Mouse (Mus musculus): ENCODE data around the gene Fam43b.

Fam43b gene

DNA sequence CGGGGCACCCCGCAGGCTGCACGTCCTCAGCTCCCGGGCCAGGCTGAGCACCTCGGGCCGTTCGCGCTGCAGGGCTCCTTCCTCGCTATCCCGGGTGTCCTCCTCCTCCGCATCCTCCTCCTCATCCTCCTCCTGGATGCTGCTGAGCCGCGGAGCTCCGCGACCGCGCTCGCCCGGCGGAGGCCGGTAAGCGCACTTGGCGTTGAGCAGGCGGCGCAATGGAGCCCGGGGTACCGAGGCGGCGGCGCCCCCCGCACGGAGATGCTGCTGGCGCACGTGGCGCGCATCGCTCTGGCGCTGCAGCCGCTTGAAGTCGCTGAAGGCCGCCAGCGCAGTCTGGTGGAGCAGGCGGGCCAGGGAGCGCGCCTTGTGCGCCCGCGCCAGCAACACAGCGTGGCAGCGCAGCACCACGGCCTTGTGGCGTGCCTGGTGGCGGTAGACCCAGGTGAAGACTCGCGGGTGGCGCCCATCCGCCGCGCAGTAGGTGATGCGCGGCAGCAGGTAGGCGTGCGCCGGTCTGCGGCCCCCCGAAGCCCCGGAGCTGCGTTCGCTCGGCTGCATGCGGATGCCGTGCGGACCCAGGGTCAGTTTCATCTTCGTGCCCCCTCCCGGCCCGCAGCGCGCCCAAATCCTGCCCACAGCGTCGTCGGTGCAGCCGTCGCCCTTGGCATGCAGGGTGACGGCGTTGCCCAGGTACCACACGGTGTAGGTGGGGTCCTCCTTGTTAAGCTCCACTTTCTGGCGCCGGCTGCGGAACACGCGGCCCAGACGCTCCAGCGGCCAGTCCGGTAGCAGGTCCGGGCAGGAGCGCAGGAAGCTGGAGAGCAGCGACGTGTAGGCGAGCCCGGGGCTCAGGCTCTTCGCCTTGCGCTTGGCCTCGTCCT, 999 bp downstream of the Fam43b start:
- DNase-seq (ENCODE audit: low spot score), result peak; percentile 31

DNA sequence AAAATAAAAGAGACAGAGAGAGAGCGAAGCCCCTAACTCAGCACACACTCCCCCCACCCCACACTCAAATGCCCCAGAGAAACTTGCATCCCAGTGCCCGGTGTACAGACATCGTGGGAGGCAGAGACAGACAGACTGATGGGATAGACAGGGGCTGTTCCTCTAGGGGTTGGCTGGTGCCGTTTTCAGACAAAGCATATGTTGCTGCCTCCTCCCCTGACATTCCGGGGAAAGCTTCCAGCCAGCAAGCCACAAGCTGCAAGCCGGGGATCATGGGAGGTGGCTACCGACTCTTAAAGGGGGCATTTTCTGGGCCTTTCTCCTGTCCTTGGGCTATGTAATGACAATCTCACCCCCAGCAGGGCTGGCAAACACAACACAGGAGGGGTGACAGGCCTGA, 2.6 kb downstream of the Fam43b start:
- no peak for DNase-seq (ENCODE audit: low spot score)

DNA sequence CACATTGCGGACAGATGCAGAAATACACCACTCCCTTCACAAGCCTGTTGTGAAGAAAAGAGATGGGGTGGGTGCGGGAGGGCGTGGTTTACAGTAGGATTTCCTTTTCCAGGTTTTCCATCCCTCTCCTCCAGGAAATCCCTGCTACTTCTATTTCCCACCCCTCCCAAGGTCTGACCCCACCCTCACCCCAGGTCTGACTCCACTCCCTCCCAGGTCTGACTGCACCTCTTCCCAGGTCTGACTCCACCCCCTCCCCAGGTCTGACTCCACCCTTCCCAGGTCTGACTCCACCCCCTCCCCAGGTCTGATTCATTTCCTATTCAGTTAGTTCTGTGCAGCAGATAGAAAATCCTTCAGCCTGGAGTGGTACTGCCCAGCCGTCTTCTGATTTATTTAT, 12.5 kb downstream of the Fam43b start:
- DNase-seq (ENCODE audit: low spot score), result no peak

DNA sequence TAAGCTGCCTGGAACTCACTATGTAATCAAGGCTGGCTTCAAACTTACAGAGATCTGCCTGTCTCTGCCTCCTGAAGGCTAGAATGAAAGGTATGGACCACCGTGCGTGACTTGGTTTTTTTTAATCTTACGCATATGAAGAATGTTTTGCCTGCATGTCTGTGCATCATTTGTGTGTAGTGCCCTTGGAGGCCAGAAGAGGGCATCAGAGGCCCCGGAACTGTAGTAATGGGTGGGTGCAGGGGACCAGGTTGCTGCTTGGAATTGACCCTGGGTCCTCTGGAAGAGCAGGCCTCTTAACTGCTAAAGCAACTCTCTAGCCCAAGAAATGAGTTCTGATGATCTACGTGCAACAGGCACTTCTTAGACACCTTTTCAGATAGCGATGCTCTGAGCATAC, 13.9 kb downstream of the Fam43b start:
- no peak for DNase-seq (ENCODE audit: low spot score)

DNA sequence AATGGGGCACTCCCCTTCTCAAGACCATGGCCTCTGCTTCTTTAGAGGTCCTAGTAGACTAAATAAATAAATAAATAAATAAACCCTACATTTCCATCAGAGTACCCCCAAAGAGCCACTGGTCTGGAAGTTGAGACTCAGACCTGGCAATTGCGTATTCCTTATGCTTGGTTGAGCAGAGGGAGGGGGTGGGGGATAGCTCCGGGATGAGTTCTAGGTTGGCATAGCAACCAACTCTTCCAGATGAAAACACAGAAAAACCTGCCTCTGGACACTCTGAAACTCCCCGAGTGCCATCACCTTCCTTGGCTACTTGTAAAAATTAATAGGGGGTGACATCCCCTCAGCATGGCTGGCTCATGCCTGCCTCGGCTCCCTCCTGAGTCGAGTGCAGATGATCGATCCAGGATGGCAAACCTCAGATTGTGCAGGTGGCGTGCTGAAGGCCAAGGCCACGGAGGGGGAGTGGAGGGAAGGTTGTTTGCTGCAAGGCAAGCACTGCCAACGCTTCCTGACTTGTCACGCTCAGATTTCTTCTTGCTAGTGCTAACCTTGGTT, 16.1 kb downstream of the Fam43b start:
- peak; percentile 72 for DNase-seq (ENCODE audit: low spot score)

GRCm38 (mm10) chr4:138379091-138379840, 17.1 kb downstream of the Fam43b start:
- peak; percentile 82 for DNase-seq (ENCODE audit: low spot score)

- DNase-seq (ENCODE audit: low spot score), result peak; percentile 82
Measured at GRCm38 (mm10) chr4:138377526-138377925, 18.8 kb downstream of the Fam43b start.

GRCm38 (mm10) chr4:138375117-138375516, 21.2 kb downstream of the Fam43b start:
- no peak for DNase-seq (ENCODE audit: low spot score)

GRCm38 (mm10) chr4:138370996-138371516, 25.3 kb downstream of the Fam43b start:
- no peak for DNase-seq (ENCODE audit: low spot score)

- no peak for DNase-seq (ENCODE audit: low spot score)
Measured at GRCm38 (mm10) chr4:138368498-138369260, 27.6 kb downstream of the Fam43b start.

DNA sequence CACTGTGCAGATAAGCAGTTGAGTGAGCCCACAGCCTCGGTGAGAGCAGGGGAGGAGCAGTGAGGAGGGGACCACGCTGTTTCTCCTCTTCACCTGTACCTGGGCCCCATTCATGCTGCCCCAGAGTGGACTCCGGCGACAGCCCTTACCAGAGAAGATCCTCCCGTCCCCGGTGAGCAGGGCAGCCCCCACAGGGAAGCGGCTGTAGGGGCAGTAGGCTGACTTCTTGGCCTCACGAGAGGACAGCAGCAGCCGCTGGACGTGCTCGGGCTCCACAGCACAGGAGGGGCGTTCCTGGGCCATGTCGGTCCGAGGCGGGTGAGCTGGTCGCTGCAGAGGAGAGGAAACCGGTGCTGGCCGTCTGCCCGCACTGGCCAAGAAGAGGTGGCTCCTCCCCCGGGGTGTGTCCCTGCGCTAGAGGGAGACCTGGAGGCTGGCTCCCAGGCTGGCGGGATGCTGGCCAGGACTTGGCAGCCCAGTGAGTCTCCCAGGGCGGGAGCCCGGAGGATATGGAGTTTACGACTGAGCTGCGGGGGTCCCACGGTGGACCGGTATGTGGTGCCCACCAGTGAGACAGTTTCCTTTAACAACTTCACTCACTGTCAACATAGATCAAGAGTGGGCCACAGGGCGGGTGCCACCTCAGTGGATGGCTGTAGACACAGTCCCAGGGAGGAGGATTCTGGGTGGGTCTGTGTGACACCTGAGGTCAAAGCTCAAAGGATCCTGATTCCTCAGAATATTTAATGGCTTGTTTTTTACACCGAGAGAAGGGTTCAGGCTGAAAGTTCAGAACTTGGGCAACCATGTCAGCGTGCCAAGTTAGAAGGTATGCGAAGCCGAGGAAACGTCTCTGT, 28.5 kb downstream of the Fam43b start, which contains the start of gene Cda:
Gene Cda (minus strand): TSS at position 352 of the 857 bp plus-strand sequence.
- peak; percentile 75 for DNase-seq (ENCODE audit: low spot score)

- no peak for DNase-seq (ENCODE audit: low spot score)
Measured at GRCm38 (mm10) chr4:138366561-138366960, 29.8 kb downstream of the Fam43b start.

DNA sequence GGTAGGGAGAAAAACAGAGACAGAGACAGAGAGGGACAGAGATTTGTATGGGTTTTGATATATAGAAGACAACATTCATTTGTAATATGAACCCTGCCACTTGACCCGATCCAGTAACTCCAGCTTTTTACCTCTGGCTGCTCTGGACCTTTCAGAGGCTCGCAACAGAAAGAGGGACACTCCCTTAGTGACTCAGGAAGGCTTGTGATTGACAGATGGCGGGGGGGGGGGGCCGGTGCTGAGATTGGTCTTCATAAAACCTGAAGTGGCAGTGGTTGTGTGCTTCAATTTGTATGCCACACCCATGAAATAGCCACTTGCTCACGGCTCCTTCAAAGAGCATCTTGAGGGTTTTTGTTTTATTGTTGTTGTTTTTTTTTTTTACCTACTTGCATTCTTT, 32.8 kb downstream of the Fam43b start:
- no peak for DNase-seq (ENCODE audit: low spot score)

- DNase-seq (ENCODE audit: low spot score), result no peak
Measured at GRCm38 (mm10) chr4:138362883-138363282, 33.4 kb downstream of the Fam43b start.

DNA sequence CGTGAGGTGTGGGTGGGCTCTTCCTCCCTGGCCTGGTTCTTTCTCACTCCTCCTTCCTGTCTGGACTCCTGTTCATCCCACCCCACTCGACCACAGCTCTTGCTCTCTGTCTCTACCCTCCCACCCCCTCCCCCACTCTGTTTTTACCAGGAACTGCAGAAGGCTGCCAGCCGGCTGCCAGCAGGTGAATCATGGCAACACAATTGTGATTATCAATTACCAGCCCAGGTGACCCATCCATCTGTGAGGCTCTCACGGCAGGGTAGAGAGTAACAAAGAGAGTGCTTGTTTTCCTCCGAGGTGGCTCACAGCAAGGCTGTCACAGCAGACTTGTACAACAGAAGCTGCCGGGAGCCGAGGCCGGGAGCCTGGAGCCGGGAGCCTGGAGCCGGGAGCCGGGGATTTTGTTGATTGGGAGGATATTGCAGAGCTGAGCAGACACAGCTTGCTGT, 34.9 kb downstream of the Fam43b start:
- peak; percentile 24 for DNase-seq (ENCODE audit: low spot score)

- DNase-seq (ENCODE audit: low spot score), result no peak
Measured at GRCm38 (mm10) chr4:138358176-138358575, 38.2 kb downstream of the Fam43b start.

DNA sequence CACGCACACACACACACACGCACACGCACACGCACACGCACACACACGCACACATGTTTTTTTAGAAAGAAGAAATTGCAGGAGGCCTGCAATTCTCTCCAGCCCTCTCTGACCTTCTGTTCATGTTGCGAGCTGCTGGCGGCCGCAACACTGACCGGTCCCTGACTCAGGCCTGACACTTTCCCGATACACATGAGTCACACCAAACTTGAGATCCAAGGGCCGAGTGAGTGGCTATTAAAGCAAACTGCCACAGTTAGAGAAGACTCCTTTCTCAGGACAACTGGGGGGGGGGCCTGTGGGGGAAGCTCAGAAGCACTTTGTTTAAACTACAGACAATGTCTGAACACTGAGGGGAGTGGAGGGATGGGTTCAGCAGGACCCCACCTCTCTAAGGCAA, 39.8 kb downstream of the Fam43b start:
- DNase-seq (ENCODE audit: low spot score), result no peak

DNA sequence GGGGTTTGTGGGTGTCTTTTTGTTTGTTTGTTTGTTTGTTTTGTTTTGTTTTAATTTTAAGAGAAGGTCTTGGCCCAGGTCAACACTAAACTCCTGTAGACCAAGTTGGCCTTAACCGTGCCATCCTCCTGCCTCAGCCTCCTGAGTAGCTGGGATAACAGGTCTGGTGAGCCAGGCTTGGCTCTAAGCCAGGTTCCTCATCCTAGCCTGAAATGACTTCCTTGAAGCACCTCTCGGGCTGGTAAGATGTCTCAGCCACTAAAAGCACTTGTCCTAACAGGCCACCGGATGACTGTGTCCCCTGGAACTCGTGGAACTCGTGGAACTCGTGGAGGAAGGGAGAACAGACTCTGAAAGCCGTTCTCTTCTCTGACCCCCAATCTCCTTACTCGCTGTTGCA, 40.2 kb downstream of the Fam43b start:
- DNase-seq (ENCODE audit: low spot score), result no peak

DNA sequence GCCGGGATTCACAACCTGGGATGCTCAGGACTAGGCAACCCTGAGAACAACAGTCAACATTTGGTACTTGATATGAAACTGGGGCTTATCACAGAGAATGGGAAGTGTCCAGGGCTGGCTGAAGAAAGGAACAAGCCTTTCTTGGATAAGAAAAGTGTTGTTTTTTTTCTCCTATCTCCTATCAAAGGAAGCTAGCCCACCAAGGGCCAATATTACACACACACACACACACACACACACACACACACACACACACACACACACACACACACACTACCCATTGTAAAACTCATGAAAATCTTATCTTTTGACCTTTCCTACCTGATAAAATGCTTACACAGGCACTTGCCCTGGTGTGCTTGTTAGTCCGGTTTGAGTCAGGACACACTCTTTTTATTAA, 40.8 kb downstream of the Fam43b start:
- DNase-seq (ENCODE audit: low spot score), result no peak

DNA sequence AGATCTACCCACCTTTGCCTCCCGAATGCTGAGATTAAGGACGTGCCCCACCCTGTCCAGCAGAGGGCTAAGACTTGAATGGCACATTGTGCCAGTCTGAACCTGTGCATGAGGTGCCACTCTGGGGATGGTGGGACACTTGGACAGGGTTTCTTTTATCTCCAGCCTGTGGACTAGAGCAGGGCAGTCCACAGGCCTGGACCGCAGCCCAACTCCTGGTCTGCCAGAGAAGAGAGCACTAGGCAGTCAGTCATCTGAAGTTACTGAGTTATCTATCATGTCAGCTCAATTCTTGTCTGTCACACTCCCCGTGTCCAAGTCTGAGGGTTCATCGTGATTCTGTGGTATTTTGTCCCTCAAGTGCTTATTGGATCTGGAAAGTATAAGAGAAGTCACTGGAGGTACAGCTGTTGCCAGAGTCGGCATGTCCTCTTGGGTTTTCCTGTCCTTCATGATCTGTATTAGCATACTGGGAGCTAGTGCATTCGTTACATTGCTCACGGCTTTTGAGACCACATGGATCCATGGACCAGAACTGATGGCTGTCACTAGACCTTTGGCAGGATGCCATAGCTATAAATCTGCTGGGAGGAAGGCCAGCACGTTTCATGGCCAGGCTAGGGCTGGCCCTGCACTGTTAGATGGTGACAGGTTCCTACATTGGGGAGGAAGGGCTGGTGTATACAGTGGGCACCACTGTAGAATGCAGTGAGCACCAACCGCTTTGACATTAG, 42.7 kb downstream of the Fam43b start:
- no peak for DNase-seq (ENCODE audit: low spot score)
